Mouse (Mus musculus) lung, adult 2 months (tissue): ENCODE data around the gene Gm11639.

Source experiments
- CTCF ChIP-seq: fragments of 200-500 bp; IDR thresholded peaks from 2 replicates; pipeline ENCODE4 v1.5.1; 2011; ENCODE audit warnings: mild to moderate bottlenecking, low read length, control low read depth; ENCODE audit not compliant: insufficient read depth
- POLR2A ChIP-seq: fragments of 200-500 bp; IDR thresholded peaks from 2 replicates; pipeline ENCODE4 v1.6.1; 2011; ENCODE audit warnings: low read depth, mild to moderate bottlenecking, control low read depth, low read length, borderline replicate concordance; ENCODE audit errors: extremely low read depth

DNA sequence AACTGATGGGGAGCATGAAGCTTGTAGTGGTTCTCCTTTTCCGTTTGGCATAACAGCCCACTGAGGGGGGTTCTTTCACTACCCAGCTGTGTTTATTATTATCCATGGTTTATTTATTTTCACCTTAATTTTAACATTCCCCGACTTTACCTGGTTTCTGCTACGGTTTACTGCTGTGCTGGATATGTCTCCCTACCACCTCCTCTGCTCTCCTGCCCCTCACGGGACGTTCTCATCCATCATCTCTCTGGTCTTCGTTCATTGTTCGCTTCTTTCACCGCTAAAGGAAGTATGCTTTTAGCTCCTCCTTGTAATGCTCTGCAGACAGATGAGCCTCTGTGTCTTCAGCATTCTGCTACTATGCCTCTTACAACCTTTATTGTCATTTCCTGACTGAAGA is 344.0 kb downstream of the Gm11639 start:
- TF ChIP-seq CTCF (no peak), POLR2A (no peak)
